Mouse (Mus musculus) heart, embryonic 10.5 days (tissue): Measurements from ENCODE around the gene Ryr1. TPM values are rescaled to one million over a fixed set of nuclear protein-coding genes. Genes with fewer than 3 reads are reported as not detected.

Source experiments
- DNase-seq: peaks from one replicate; pipeline ENCODE4 v3.0.0-alpha.2; 2017; ENCODE audit warnings: low spot score
- H3K27ac ChIP-seq: fragments of 300-500 bp; sonication (generic); 2 replicates; pipeline ENCODE4 v1.5.1; 2016; ENCODE audit warnings: mild to moderate bottlenecking
- H3K27me3 ChIP-seq: fragments of 300-500 bp; sonication (generic); 2 replicates; pipeline ENCODE4 v1.6.1; 2016; ENCODE audit warnings: mild to moderate bottlenecking; ENCODE audit not compliant: poor library complexity, insufficient read depth, severe bottlenecking
- H3K36me3 ChIP-seq: fragments of 300-500 bp; sonication (generic); 2 replicates; pipeline ENCODE4 v1.6.1; 2016; ENCODE audit warnings: mild to moderate bottlenecking, moderate library complexity
- H3K4me1 ChIP-seq: fragments of 300-500 bp; sonication (generic); 2 replicates; pipeline ENCODE4 v1.6.1; 2016; ENCODE audit warnings: mild to moderate bottlenecking
- H3K4me3 ChIP-seq: fragments of 300-500 bp; sonication (generic); 2 replicates; pipeline ENCODE4 v1.5.1; 2016; ENCODE audit warnings: mild to moderate bottlenecking, moderate library complexity
- H3K9me3 ChIP-seq: fragments of 300-500 bp; sonication (generic); 2 replicates; pipeline ENCODE4 v1.6.1; 2016; ENCODE audit warnings: mild to moderate bottlenecking, moderate library complexity
- WGBS: fragments of 180-500 bp; shearing (Covaris S2); methylation state at CpG from one replicate; pipeline ENCODE4 v1.1.7; 2016; 5-methylcytosine and 5-hydroxymethylcytosine counted together
- microRNA counts: library from miRNA; unstranded; fragments of <30 nt; microRNA quantifications from one replicate; lab custom pipeline; 2017
- microRNA-seq: library from miRNA; unstranded; fragments of <30 nt; microRNA quantifications from one replicate; pipeline ENCODE4, GENCODE M21; 2017
- polyA plus RNA-seq: library from polyadenylated mRNA; unstranded; fragments of >200 nt; fragmentation: Nextera tagmentation; extraction: Ambion mirVana; gene quantifications from 2 replicates; pipeline ENCODE4 v1.2.1, GENCODE M21; 2016

The Ryr1 gene
- polyA plus RNA-seq, 1 experiment from 2014 or later: 0.73 TPM

- Histone ChIP-seq H3K4me1 (peaks cover 92% of the 10 kb centered on the region), H3K27ac (peak overlapping the region; percentile 83), H3K36me3 (peaks cover 26% of the 10 kb centered on the region), H3K9me3 (no peaks in the 10 kb centered on the region), H3K27me3 (no peaks in the 10 kb centered on the region), H3K4me3 (peak overlapping the region; percentile 25)
- no peak for DNase-seq
- 13% methylated on average over 2 of the region's 2 CpGs for WGBS
Observed at GRCm38 (mm10) chr7:28953476-28954376, 171.3 kb downstream of the Ryr1 start.

MicroRNAs within 50 kb of the gene (microRNA counts, 519-probe panel; counts per million panel counts)
- microRNA mmu-miR-1963 (lab: Ali Mortazavi, UCI): not detected

Small RNA genes lying within 50 kb of the gene (microRNA-seq; reads per million reads assigned to microRNA genes)
- gene Gm44408 (not detected), gene Mir1963 (not detected)

Other genes starting within 250 kb of the Ryr1 start
- gene Capn12, start 243.8 kb downstream of the Ryr1 start, polyA plus RNA-seq: 0.20 and 0.34 TPM in 2 replicates
- 319 and 371 TPM in 2 replicates for gene Actn4, start 162.8 kb downstream of the Ryr1 start, polyA plus RNA-seq
- gene Eif3k, start 143.3 kb downstream of the Ryr1 start, polyA plus RNA-seq: 289 and 329 TPM in 2 replicates
- gene Map4k1, start 143.1 kb downstream of the Ryr1 start, polyA plus RNA-seq: 9.9 and 14.3 TPM in 2 replicates
- 0.74 and 0.79 TPM in 2 replicates for gene Rasgrp4, start 9.7 kb upstream of the Ryr1 start, polyA plus RNA-seq
- 13.3 and 14.6 TPM in 2 replicates for gene Fam98c, start 31.1 kb upstream of the Ryr1 start, polyA plus RNA-seq
- 0.51 and 0.64 TPM in 2 replicates for gene Ggn, start 45.0 kb upstream of the Ryr1 start, polyA plus RNA-seq
- gene Spred3, start 45.2 kb upstream of the Ryr1 start, polyA plus RNA-seq: 1.4 and 2.7 TPM in 2 replicates
- 244 and 267 TPM in 2 replicates for gene Psmd8, start 55.5 kb upstream of the Ryr1 start, polyA plus RNA-seq
- gene Catsperg1, start 88.9 kb upstream of the Ryr1 start, polyA plus RNA-seq: 0.14 and 0.59 TPM in 2 replicates
- gene Kcnk6, start 107.3 kb upstream of the Ryr1 start, polyA plus RNA-seq: 1.7 and 2.4 TPM in 2 replicates
- gene Yif1b, start 113.2 kb upstream of the Ryr1 start, polyA plus RNA-seq: 126 and 131 TPM in 2 replicates
- 8.2 and 9.7 TPM in 2 replicates for gene 2200002D01Rik, start 123.3 kb upstream of the Ryr1 start, polyA plus RNA-seq
- 32.4 and 63.4 TPM in 2 replicates for gene Spint2, start 156.7 kb upstream of the Ryr1 start, polyA plus RNA-seq
- 6.4 and 13.8 TPM in 2 replicates for gene Ppp1r14a, start 164.1 kb upstream of the Ryr1 start, polyA plus RNA-seq
- gene Dpf1, start 178.8 kb upstream of the Ryr1 start, polyA plus RNA-seq: 2.5 and 8.7 TPM in 2 replicates